Mouse (Mus musculus) limb, embryonic 12.5 days (tissue): ENCODE results near the gene Flcn. TPM values are rescaled to one million over a fixed set of nuclear protein-coding genes. Genes with fewer than 3 reads are reported as not detected.

Experiments used
- ATAC-seq: fragments of 200-750 bp; cut with Nextera tagmentation; 2 replicates; pipeline ENCODE4 v1.8.0; 2017; ENCODE audit warnings: low read depth, moderate TSS enrichment; ENCODE audit not compliant: insufficient number of reproducible peaks, insufficient read depth, low FRiP score, low TSS enrichment
- H3K27ac ChIP-seq: fragments of 300-500 bp; sonication (generic); 2 replicates; pipeline ENCODE4 v1.5.1; 2016; ENCODE audit warnings: mild to moderate bottlenecking, moderate library complexity
- H3K27me3 ChIP-seq: fragments of 300-500 bp; sonication (generic); 2 replicates; pipeline ENCODE4 v1.6.1; 2016; ENCODE audit warnings: mild to moderate bottlenecking, moderate library complexity
- H3K36me3 ChIP-seq: fragments of 300-500 bp; sonication (generic); 2 replicates; pipeline ENCODE4 v1.6.1; 2016; ENCODE audit warnings: mild to moderate bottlenecking, moderate library complexity
- H3K4me1 ChIP-seq: fragments of 300-500 bp; sonication (generic); replicated peaks from 2 replicates; pipeline ENCODE4 v1.6.1; 2016
- H3K4me2 ChIP-seq: fragments of 300-500 bp; sonication (generic); 2 replicates; pipeline ENCODE4 v1.6.1; 2016; ENCODE audit warnings: mild to moderate bottlenecking, moderate library complexity
- H3K4me3 ChIP-seq: fragments of 300-500 bp; sonication (generic); replicated peaks from 2 replicates; pipeline ENCODE4 v1.5.1; 2016; ENCODE audit warnings: mild to moderate bottlenecking
- H3K9ac ChIP-seq: fragments of 300-500 bp; sonication (generic); replicated peaks from 2 replicates; pipeline ENCODE4 v1.6.1; 2016; ENCODE audit warnings: mild to moderate bottlenecking, moderate library complexity
- H3K9me3 ChIP-seq: fragments of 300-500 bp; sonication (generic); 2 replicates; pipeline ENCODE4 v1.6.1; 2016; ENCODE audit warnings: mild to moderate bottlenecking, moderate library complexity
- WGBS: fragments of 180-500 bp; shearing (Covaris S2); methylation state at CpG from one replicate; pipeline ENCODE4 v1.1.7; 2016; 5-methylcytosine and 5-hydroxymethylcytosine counted together
- polyA plus RNA-seq: library from polyadenylated mRNA; unstranded; fragments of >200 nt; fragmentation: Nextera tagmentation; extraction: Ambion mirVana; gene quantifications from 2 replicates; pipeline ENCODE4 v1.2.1, GENCODE M21; 2016

Gene Flcn
- polyA plus RNA-seq, 1 experiment from 2014 or later, result 37.4 TPM

- Histone ChIP-seq H3K9me3 (no peaks in the 10 kb centered on the region), H3K9ac (no peak overlapping the region), H3K27me3 (no peaks in the 10 kb centered on the region), H3K36me3 (peaks cover 83% of the 10 kb centered on the region), H3K4me2 (no peak overlapping the region), H3K27ac (peak overlapping the region; percentile 17; the same call in 1 of the 2 replicates), H3K4me3 (no peak overlapping the region), H3K4me1 (peaks cover 11% of the 10 kb centered on the region)
- WGBS, result 92% methylated on average over 22 of the region's 22 CpGs
- no peak for ATAC-seq
Observed at GRCm38 (mm10) chr11:59804409-59805110, 5.3 kb downstream of the Flcn start.

GRCm38 (mm10) chr11:59803516-59803915, 6.3 kb downstream of the Flcn start:
- Histone ChIP-seq H3K4me1 (peaks cover 3% of the 10 kb centered on the region), H3K27ac (no peak overlapping the region), H3K4me3 (no peak overlapping the region), H3K9me3 (no peaks in the 10 kb centered on the region), H3K9ac (no peak overlapping the region), H3K36me3 (peaks cover 93% of the 10 kb centered on the region), H3K4me2 (no peak overlapping the region), H3K27me3 (no peaks in the 10 kb centered on the region)
- ATAC-seq, result no peak
- WGBS, result 78% methylated on average over 14 of the region's 14 CpGs

GRCm38 (mm10) chr11:59801881-59802280, 7.9 kb downstream of the Flcn start:
- Histone ChIP-seq H3K4me1 (no peaks in the 10 kb centered on the region), H3K36me3 (peaks cover 100% of the 10 kb centered on the region), H3K27me3 (no peaks in the 10 kb centered on the region), H3K4me3 (no peak overlapping the region), H3K4me2 (no peak overlapping the region), H3K9me3 (no peaks in the 10 kb centered on the region), H3K9ac (no peak overlapping the region), H3K27ac (no peak overlapping the region)
- no peak for ATAC-seq
- 93% methylated on average over 8 of the region's 8 CpGs for WGBS

GRCm38 (mm10) chr11:59800412-59800811, 9.4 kb downstream of the Flcn start:
- WGBS, result 92% methylated on average over 10 of the region's 10 CpGs
- H3K36me3 ChIP-seq, result peaks cover 100% of the 10 kb centered on the region
- H3K9me3 ChIP-seq, result no peaks in the 10 kb centered on the region
- H3K27ac ChIP-seq, result no peak overlapping the region
- ATAC-seq, result no peak
- H3K9ac ChIP-seq, result no peak overlapping the region
- H3K4me3 ChIP-seq, result no peak overlapping the region
- H3K27me3 ChIP-seq, result no peaks in the 10 kb centered on the region
- H3K4me2 ChIP-seq, result no peak overlapping the region
- no peaks in the 10 kb centered on the region for H3K4me1 ChIP-seq

- no peaks in the 10 kb centered on the region for H3K4me1 ChIP-seq
- no peak overlapping the region for H3K9ac ChIP-seq
- H3K4me2 ChIP-seq, result no peak overlapping the region
- 89% methylated on average over 6 of the region's 6 CpGs for WGBS
- no peaks in the 10 kb centered on the region for H3K9me3 ChIP-seq
- H3K4me3 ChIP-seq, result no peak overlapping the region
- H3K27me3 ChIP-seq, result no peaks in the 10 kb centered on the region
- H3K27ac ChIP-seq, result no peak overlapping the region
- H3K36me3 ChIP-seq, result peaks cover 73% of the 10 kb centered on the region
- ATAC-seq, result no peak
Observed at GRCm38 (mm10) chr11:59793390-59793789, 16.4 kb downstream of the Flcn start.

- H3K36me3 ChIP-seq, result peaks cover 33% of the 10 kb centered on the region
- no peak overlapping the region for H3K9ac ChIP-seq
- 90% methylated on average over 1 of the region's 1 CpGs for WGBS
- ATAC-seq, result no peak
- H3K4me1 ChIP-seq, result peaks cover 9% of the 10 kb centered on the region
- no peak overlapping the region for H3K27ac ChIP-seq
- no peak overlapping the region for H3K4me2 ChIP-seq
- H3K4me3 ChIP-seq, result no peak overlapping the region
- H3K9me3 ChIP-seq, result no peaks in the 10 kb centered on the region
- peaks cover 13% of the 10 kb centered on the region for H3K27me3 ChIP-seq
Observed at GRCm38 (mm10) chr11:59789311-59789710, 20.5 kb downstream of the Flcn start.

GRCm38 (mm10) chr11:59787199-59787781, 22.5 kb downstream of the Flcn start, which contains the start of gene Pld6:
Gene Pld6 (minus strand): TSS chr11:59787645.
- ATAC-seq, result peak; percentile 76
- peak within 1 kb of the TSS; percentile 93 for H3K4me2 ChIP-seq
- H3K9me3 ChIP-seq, result no peaks in the 10 kb centered on the region
- H3K9ac ChIP-seq, result peak within 1 kb of the TSS; percentile 63
- peaks cover 14% of the 10 kb centered on the region for H3K36me3 ChIP-seq
- peak within 1 kb of the TSS; percentile 17; the same call in 1 of the 2 replicates for H3K27ac ChIP-seq
- peaks cover 13% of the 10 kb centered on the region for H3K27me3 ChIP-seq
- H3K4me3 ChIP-seq, result peak within 1 kb of the TSS; percentile 52
- WGBS, result under 1% methylated on average over 51 of the region's 51 CpGs
- H3K4me1 ChIP-seq, result peaks cover 9% of the 10 kb centered on the region

GRCm38 (mm10) chr11:59786444-59787198, 23.2 kb downstream of the Flcn start:
- 53% methylated on average over 15 of the region's 15 CpGs for WGBS
- H3K36me3 ChIP-seq, result peaks cover 7% of the 10 kb centered on the region
- H3K9me3 ChIP-seq, result no peaks in the 10 kb centered on the region
- peak overlapping the region; percentile 63 for H3K9ac ChIP-seq
- 0 out of 2 replicates have a peak, but pooled peaks have one; percentile 5 for ATAC-seq
- H3K4me3 ChIP-seq, result peak overlapping the region; percentile 52
- H3K27me3 ChIP-seq, result peaks cover 13% of the 10 kb centered on the region
- H3K4me1 ChIP-seq, result peaks cover 9% of the 10 kb centered on the region
- H3K27ac ChIP-seq, result no peak overlapping the region
- peak overlapping the region; percentile 93 for H3K4me2 ChIP-seq

GRCm38 (mm10) chr11:59783591-59783990, 26.2 kb downstream of the Flcn start:
- no peaks in the 10 kb centered on the region for H3K9me3 ChIP-seq
- no peak for ATAC-seq
- no peak overlapping the region for H3K4me2 ChIP-seq
- no peak overlapping the region for H3K4me3 ChIP-seq
- no peak overlapping the region for H3K27ac ChIP-seq
- H3K4me1 ChIP-seq, result peaks cover 9% of the 10 kb centered on the region
- peaks cover 5% of the 10 kb centered on the region for H3K36me3 ChIP-seq
- WGBS, result 92% methylated on average over 6 of the region's 6 CpGs
- peaks cover 13% of the 10 kb centered on the region for H3K27me3 ChIP-seq
- no peak overlapping the region for H3K9ac ChIP-seq

GRCm38 (mm10) chr11:59782091-59782590, 27.7 kb downstream of the Flcn start:
- Histone ChIP-seq H3K4me2 (no peak overlapping the region), H3K9ac (no peak overlapping the region), H3K4me3 (no peak overlapping the region), H3K27me3 (peaks cover 7% of the 10 kb centered on the region), H3K9me3 (no peaks in the 10 kb centered on the region), H3K36me3 (peaks cover 18% of the 10 kb centered on the region), H3K4me1 (peaks cover 4% of the 10 kb centered on the region), H3K27ac (no peak overlapping the region)
- no peak for ATAC-seq
- 76% methylated on average over 7 of the region's 7 CpGs for WGBS

GRCm38 (mm10) chr11:59780241-59780640, 29.6 kb downstream of the Flcn start:
- H3K36me3 ChIP-seq, result peaks cover 37% of the 10 kb centered on the region
- WGBS, result 85% methylated on average over 4 of the region's 4 CpGs

More at GRCm38 (mm10) chr11:59780241-59780640, 29.6 kb downstream of the Flcn start:
- ATAC-seq, result no peak
- H3K27me3 ChIP-seq, result peaks cover 3% of the 10 kb centered on the region; the same call in 1 of the 2 replicates
- no peak overlapping the region for H3K4me2 ChIP-seq
- no peaks in the 10 kb centered on the region for H3K9me3 ChIP-seq
- no peaks in the 10 kb centered on the region for H3K4me1 ChIP-seq
- no peak overlapping the region for H3K4me3 ChIP-seq
- no peak overlapping the region for H3K9ac ChIP-seq
- no peak overlapping the region for H3K27ac ChIP-seq
